Mouse (Mus musculus) stomach, embryonic 16.5 days (tissue): ENCODE measurements around the gene Prame. TPM values are rescaled to one million over a fixed set of nuclear protein-coding genes. Genes with fewer than 3 reads are reported as not detected.
"Not testable (repeated sequence)": the region's sequence is repeated elsewhere in the genome, so short reads cannot be mapped to it uniquely, and the experiment has no call there.

Experiments used
- ATAC-seq: fragments of 200-750 bp; cut with Nextera tagmentation; 2 replicates; pipeline ENCODE4 v1.8.0; 2017; ENCODE audit warnings: moderate number of reproducible peaks, moderate TSS enrichment; ENCODE audit not compliant: insufficient read depth, low FRiP score
- H3K27ac ChIP-seq: fragments of 300-500 bp; sonication (generic); 2 replicates; pipeline ENCODE4 v1.5.1; 2014; ENCODE audit warnings: low read length
- H3K27me3 ChIP-seq: fragments of 300-500 bp; sonication (generic); 2 replicates; pipeline ENCODE4 v1.6.1; 2014; ENCODE audit warnings: low read length, control low read depth, mixed read lengths; ENCODE audit not compliant: control insufficient read depth, insufficient read depth
- H3K36me3 ChIP-seq: fragments of 300-500 bp; sonication (generic); 2 replicates; pipeline ENCODE4 v1.6.1; 2014; ENCODE audit warnings: low read length; ENCODE audit not compliant: control insufficient read depth, insufficient read depth
- H3K4me1 ChIP-seq: fragments of 300-500 bp; sonication (generic); 2 replicates; pipeline ENCODE4 v1.6.1; 2014; ENCODE audit warnings: low read length, control low read depth, mixed read lengths; ENCODE audit not compliant: control insufficient read depth, insufficient read depth
- H3K4me2 ChIP-seq: fragments of 300-500 bp; sonication (generic); 2 replicates; pipeline ENCODE4 v1.6.1; 2014; ENCODE audit warnings: low read depth, low read length, mixed read lengths
- H3K4me3 ChIP-seq: fragments of 300-500 bp; sonication (generic); replicated peaks from 2 replicates; pipeline ENCODE4 v1.5.1; 2014; ENCODE audit warnings: mild to moderate bottlenecking, low read length
- H3K9ac ChIP-seq: fragments of 300-500 bp; sonication (generic); 2 replicates; pipeline ENCODE4 v1.6.1; 2014; ENCODE audit warnings: low read length
- H3K9me3 ChIP-seq: fragments of 300-500 bp; sonication (generic); replicated peaks from 2 replicates; pipeline ENCODE4 v1.6.1; 2016; ENCODE audit warnings: low read length, control low read depth; ENCODE audit not compliant: control insufficient read depth
- WGBS: fragments of 180-500 bp; shearing (Covaris S2); extraction: QIAGEN DNeasy Blood & Tissue Kit; methylation state at CpG from one replicate; pipeline ENCODE4 v1.1.7; 2014; 5-methylcytosine and 5-hydroxymethylcytosine counted together
- polyA plus RNA-seq: library from polyadenylated mRNA; unstranded; fragments of >200 nt; fragmentation: Nextera tagmentation; extraction: Ambion mirVana; gene quantifications from 2 replicates; pipeline ENCODE4 v1.2.1, GENCODE M21; 2015

Prame gene
- polyA plus RNA-seq, 1 experiment from 2014 or later, result not detected

DNA sequence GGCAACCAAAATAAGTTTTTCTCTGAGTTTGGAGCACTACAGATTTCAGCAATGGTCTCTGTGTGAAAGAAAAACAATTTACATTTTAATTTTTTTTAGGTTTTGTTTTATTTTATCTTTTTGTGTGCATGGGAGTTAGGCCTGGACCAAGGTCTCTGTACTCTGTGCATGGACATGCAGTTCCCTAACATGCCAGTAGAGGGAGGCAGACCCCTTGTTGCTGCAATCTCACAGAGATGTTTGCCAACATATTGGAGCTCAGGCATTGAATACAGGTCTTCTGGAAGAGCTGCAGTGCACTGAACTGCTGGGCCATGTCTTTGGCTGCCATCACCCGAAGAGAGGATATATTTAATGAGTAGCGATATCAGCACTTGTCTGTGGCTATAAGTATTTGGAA is 58.0 kb downstream of the Prame start:
- H3K9ac ChIP-seq, H3K27me3 ChIP-seq, H3K4me2 ChIP-seq, H3K4me1 ChIP-seq, ATAC-seq, H3K36me3 ChIP-seq, H3K4me3 ChIP-seq, H3K27ac ChIP-seq, H3K9me3 ChIP-seq: not testable (repeated sequence)
- WGBS, result 30% methylated on average over 1 of the region's 2 CpGs

DNA sequence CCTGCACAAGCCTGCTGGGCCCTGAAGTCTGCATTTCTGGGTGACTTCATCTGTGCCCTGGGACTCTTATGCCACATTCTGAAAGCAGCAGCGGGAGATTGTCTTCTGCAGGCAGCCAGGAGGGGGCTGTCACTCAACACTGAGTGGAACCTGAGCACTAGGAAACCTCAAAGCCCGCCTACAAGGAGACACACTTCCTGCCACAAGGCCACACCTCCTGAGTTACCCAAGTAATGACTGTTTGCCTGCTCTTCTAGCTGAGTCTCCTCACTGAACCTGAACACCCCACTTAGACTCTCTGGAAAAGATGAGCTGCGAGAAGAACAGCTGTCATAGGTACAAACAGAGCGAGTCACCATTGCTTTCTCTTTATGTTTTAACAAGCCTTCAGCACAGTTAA is 62.6 kb downstream of the Prame start:
- not testable (repeated sequence) for H3K4me2 ChIP-seq, H3K27me3 ChIP-seq, H3K36me3 ChIP-seq, H3K4me3 ChIP-seq, H3K9ac ChIP-seq, ATAC-seq, H3K4me1 ChIP-seq, H3K9me3 ChIP-seq, H3K27ac ChIP-seq
- whole genome bisulfite sequencing, result 58% methylated on average over 4 of the region's 4 CpGs

Other genes starting within 250 kb of the Prame start
- gene Gm7903, start 193.9 kb downstream of the Prame start, polyA plus RNA-seq, result not detected in 2 replicates
- gene AV320801, start 133.1 kb downstream of the Prame start, polyA plus RNA-seq, result not detected in 2 replicates
- not detected in 2 replicates for gene Nxf7, start 28.9 kb downstream of the Prame start, polyA plus RNA-seq
- 0.08 TPM in 1 of 2 replicates, not detected in the other for gene Tcp11x2, start 66.1 kb upstream of the Prame start, polyA plus RNA-seq
- not detected in 2 replicates for gene Tmsb15a, start 97.6 kb upstream of the Prame start, polyA plus RNA-seq
- gene Armcx5, start 115.0 kb upstream of the Prame start, polyA plus RNA-seq, result 7.8 and 8.5 TPM in 2 replicates
- 36.1 and 41.4 TPM in 2 replicates for gene Gprasp1, start 115.0 kb upstream of the Prame start, polyA plus RNA-seq
- gene Bhlhb9, start 169.9 kb upstream of the Prame start, polyA plus RNA-seq, result 34.9 and 37.4 TPM in 2 replicates
- 20.1 and 21.0 TPM in 2 replicates for gene Gprasp2, start 211.3 kb upstream of the Prame start, polyA plus RNA-seq